Mouse (Mus musculus) heart, embryonic 16.5 days (tissue): ENCODE data around the gene Slc4a5. TPM values are rescaled to one million over a fixed set of nuclear protein-coding genes. Genes with fewer than 3 reads are reported as not detected.
A peak's percentile ranks its signal among the peaks of the same experiment; 100 is the strongest.
"Not testable (repeated sequence)": the region's sequence is repeated elsewhere in the genome, so short reads cannot be mapped to it uniquely, and the experiment has no call there.

Source experiments
- ATAC-seq: fragments of 200-750 bp; cut with Nextera tagmentation; replicated peaks from 2 replicates; pipeline ENCODE4 v1.8.0; 2017; ENCODE audit warnings: moderate number of reproducible peaks; ENCODE audit not compliant: insufficient read depth, low FRiP score; ENCODE audit errors: extremely low read depth
- H3K27ac ChIP-seq: fragments of 300-500 bp; sonication (generic); 2 replicates; pipeline ENCODE4 v1.5.1; 2014; ENCODE audit warnings: mild to moderate bottlenecking, low read length, control low read depth, moderate library complexity
- H3K27me3 ChIP-seq: fragments of 300-500 bp; sonication (generic); 2 replicates; pipeline ENCODE4 v1.6.1; 2014; ENCODE audit warnings: low read length, mixed read lengths; ENCODE audit not compliant: control insufficient read depth, insufficient read depth
- H3K36me3 ChIP-seq: fragments of 300-500 bp; sonication (generic); 2 replicates; pipeline ENCODE4 v1.6.1; 2014; ENCODE audit not compliant: control insufficient read depth, insufficient read depth
- H3K4me1 ChIP-seq: fragments of 300-500 bp; sonication (generic); 2 replicates; pipeline ENCODE4 v1.6.1; 2014; ENCODE audit warnings: low read length, mixed read lengths; ENCODE audit not compliant: control insufficient read depth, insufficient read depth
- H3K4me2 ChIP-seq: fragments of 300-500 bp; sonication (generic); 2 replicates; pipeline ENCODE4 v1.6.1; 2014; ENCODE audit warnings: low read depth, mild to moderate bottlenecking, control low read depth, low read length
- H3K4me3 ChIP-seq: fragments of 300-500 bp; sonication (generic); 2 replicates; pipeline ENCODE4 v1.5.1; 2014; ENCODE audit warnings: mild to moderate bottlenecking, control low read depth, low read length
- H3K9ac ChIP-seq: fragments of 300-500 bp; sonication (generic); 2 replicates; pipeline ENCODE4 v1.6.1; 2014; ENCODE audit warnings: low read length, control low read depth
- H3K9me3 ChIP-seq: fragments of 300-500 bp; sonication (generic); replicated peaks from 2 replicates; pipeline ENCODE4 v1.6.1; 2016; ENCODE audit warnings: low read length; ENCODE audit not compliant: control insufficient read depth
- WGBS: fragments of 180-500 bp; shearing (Covaris S2); extraction: QIAGEN DNeasy Blood & Tissue Kit; methylation state at CpG from one replicate; pipeline ENCODE4 v1.1.7; 2014; 5-methylcytosine and 5-hydroxymethylcytosine counted together
- polyA plus RNA-seq: library from polyadenylated mRNA; unstranded; fragments of >200 nt; fragmentation: Nextera tagmentation; extraction: Ambion mirVana; gene quantifications from 2 replicates; pipeline ENCODE4 v1.2.1, GENCODE M21; 2015

Slc4a5 gene
- polyA plus RNA-seq, 1 experiment from 2014 or later = 0.17 TPM

DNA sequence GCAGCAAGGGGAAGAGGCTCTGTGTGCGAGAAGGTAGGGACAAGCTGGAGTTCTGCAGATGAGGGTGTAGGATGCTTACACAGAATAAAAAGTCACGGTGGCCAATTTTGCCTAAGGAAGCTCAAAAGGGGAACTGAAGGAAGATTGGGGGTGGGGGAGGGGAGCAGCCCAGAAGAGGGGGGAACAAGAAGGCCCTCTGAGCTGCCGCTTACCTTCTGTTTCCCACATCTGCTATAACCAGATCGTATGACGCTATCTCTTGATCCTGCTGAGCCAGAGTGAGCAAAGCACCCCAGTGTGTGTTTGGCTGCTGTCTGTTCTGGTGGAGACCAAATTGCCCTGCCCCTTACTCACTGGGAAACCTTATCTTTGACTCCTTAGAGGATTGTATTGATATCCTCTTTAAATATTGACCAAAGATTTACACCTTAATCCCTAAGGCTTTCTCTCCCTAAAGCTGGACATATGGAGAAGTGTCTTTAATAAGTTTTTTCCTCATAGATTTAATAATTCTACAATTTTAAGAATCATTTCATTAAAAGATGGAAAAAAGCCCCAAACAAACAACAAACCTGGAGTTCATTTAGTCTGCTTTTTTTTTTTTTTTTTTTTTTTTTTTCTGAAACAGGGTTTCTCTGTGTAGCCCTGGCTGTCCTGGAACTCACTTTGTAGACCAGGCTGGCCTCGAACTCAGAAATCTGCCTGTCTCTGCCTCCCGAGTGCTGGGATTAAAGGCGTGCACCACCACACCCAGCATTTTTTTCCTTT, 104.2 kb downstream of the Slc4a5 start:
- no peak overlapping the region for H3K27ac ChIP-seq
- no peak for ATAC-seq
- no peaks in the 10 kb centered on the region for H3K27me3 ChIP-seq
- peaks cover 13% of the 10 kb centered on the region for H3K4me1 ChIP-seq
- no peak overlapping the region for H3K4me2 ChIP-seq
- H3K9me3 ChIP-seq = no peaks in the 10 kb centered on the region
- 65% methylated on average over 8 of the region's 8 CpGs for WGBS
- no peak overlapping the region for H3K4me3 ChIP-seq
- H3K36me3 ChIP-seq = no peaks in the 10 kb centered on the region
- no peak overlapping the region for H3K9ac ChIP-seq

DNA sequence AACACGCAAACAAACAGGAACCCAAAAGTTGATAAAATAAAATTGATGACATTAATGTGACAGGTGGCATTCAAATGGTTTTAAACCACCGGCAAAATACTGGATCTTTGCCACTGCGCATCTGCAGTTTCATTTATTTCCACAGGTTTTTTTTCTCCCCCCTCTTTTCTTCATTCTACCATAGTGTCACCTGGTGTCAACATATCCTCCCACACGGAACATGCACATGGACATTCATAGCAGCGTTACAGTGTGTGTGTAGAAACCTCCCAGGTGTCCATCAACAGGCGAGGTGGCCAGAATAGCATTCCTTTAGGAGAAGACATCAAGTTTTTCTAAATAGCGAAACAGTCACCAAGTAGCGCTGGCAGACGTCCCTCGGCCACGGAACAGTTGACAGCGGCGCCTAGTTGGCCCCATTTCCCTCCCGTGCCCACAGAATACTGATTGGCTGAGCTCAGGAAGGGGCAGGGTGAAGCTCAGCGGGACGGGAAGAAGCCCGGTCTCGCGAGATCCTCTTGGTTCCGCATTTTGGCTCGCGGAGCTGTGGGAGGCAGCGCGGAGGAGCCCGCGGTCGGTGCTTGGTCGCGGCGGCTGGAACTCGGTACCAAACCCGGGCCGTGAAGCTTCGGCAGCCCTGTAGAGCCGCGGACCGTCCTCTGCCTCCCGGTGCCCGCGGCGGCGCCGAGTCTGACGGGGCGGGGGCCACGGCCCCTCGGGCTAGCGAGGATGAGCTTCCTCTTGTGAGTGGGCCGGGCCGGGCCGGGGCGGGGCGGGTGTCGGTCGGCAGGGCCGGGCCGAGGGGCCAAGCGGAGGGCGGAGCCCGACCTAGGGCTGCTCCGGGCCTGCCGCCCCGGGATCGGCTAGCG, 106.1 kb downstream of the Slc4a5 start, which contains the start of the genes Mthfd2 and Mob1a:
Gene Mthfd2 (minus strand): TSS at position 384 of the 869 bp plus-strand sequence.
Gene Mob1a (plus strand): TSS at position 492 of the 869 bp plus-strand sequence.
- H3K9ac ChIP-seq = peak within 1 kb of the TSS; percentile 93
- peak within 1 kb of the TSS; percentile 89 for H3K4me2 ChIP-seq
- H3K9me3 ChIP-seq = no peaks in the 10 kb centered on the region
- H3K4me1 ChIP-seq = peaks cover 13% of the 10 kb centered on the region
- H3K4me3 ChIP-seq = peak within 1 kb of the TSS; percentile 89
- H3K27ac ChIP-seq = peak within 1 kb of the TSS; percentile 94
- peak; percentile 98 for ATAC-seq
- no peaks in the 10 kb centered on the region for H3K27me3 ChIP-seq
- H3K36me3 ChIP-seq = peaks cover 11% of the 10 kb centered on the region
- WGBS = 1% methylated on average over 64 of the region's 65 CpGs

DNA sequence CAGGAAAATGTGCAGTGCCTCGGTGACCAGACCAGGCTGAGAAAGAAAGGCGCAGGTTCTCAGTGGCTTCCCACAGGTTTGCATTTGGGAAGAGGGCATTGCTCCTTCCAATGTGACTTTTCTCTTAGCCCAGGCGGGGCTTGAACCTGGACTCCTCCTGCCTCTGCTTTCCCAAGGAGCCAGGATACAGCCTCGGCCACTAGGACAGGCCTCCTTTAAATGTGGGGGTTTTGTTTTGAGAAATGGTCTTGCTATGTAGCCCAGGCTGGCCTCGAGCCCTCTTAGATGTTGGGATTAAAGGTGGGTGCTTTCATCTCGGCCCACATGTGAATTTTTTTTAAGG, 106.7 kb downstream of the Slc4a5 start:
- 6% methylated on average over 6 of the region's 6 CpGs for WGBS
- peak overlapping the region; percentile 89 for H3K4me3 ChIP-seq
- H3K4me1 ChIP-seq = peaks cover 13% of the 10 kb centered on the region
- H3K27me3 ChIP-seq = no peaks in the 10 kb centered on the region
- ATAC-seq = peak; percentile 38; the same call in 1 of the 2 replicates
- peaks cover 16% of the 10 kb centered on the region for H3K36me3 ChIP-seq
- H3K4me2 ChIP-seq = peak overlapping the region; percentile 89
- H3K9me3 ChIP-seq = no peaks in the 10 kb centered on the region
- peak overlapping the region; percentile 94 for H3K27ac ChIP-seq
- H3K9ac ChIP-seq = peak overlapping the region; percentile 93

DNA sequence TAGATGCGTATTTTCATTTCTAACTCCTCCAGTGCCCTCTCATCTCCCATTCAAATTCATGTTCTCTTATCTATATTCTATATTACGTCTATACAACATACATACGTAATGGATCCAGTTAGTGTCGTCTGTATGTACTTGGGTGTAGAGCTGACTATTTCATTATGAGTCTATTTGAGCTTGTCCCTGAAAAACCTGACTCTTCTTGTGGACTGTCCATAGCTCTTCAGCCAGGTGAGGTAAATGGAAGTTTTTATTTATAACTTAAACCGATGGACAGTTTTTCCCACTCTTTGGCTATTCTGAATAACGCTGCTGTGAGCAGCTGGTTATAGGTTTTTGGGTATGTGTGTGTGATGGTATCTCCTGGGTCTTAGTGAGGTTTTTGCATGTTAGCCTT, 107.1 kb downstream of the Slc4a5 start:
- H3K4me2 ChIP-seq = peak overlapping the region; percentile 89
- H3K4me1 ChIP-seq = peaks cover 13% of the 10 kb centered on the region
- H3K27ac ChIP-seq = no peak overlapping the region
- peaks cover 20% of the 10 kb centered on the region for H3K36me3 ChIP-seq
- WGBS = 45% methylated on average over 6 of the region's 6 CpGs
- ATAC-seq = no peak
- H3K27me3 ChIP-seq = no peaks in the 10 kb centered on the region
- no peaks in the 10 kb centered on the region for H3K9me3 ChIP-seq
- H3K4me3 ChIP-seq = peak overlapping the region; percentile 89
- peak overlapping the region; percentile 93 for H3K9ac ChIP-seq

DNA sequence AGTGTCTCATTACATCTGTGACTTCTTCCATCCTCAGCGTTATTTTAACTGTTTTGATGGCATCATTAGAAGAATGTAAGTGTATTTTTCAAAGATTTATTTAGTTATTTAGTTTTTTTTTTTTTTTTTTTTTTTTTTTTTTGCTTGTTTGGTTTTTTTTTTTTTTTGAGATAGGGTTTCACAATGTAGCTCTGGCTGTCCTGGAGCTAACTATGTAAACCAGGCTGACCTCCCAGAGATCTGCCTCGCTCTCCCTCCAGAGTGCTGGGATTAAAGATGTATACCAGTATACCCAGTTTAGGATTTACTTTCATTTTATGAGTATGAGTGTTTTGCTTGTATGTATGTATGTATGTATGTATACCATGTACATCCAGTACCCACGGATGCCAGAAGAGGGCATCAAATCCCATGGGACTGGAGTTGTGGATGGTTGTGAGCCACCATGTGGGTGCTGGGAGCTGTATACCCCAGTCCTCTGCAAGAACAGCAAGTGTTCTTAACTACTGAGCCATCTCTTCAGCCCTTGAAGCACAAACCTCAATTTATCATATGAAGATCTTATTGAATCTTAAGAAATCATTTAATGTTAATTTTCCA, 108.1 kb downstream of the Slc4a5 start:
- H3K4me3 ChIP-seq = no peak overlapping the region
- H3K4me2 ChIP-seq = peak overlapping the region; percentile 89; the same call in 1 of the 2 replicates
- no peaks in the 10 kb centered on the region for H3K9me3 ChIP-seq
- H3K27ac ChIP-seq = no peak overlapping the region
- peaks cover 26% of the 10 kb centered on the region for H3K36me3 ChIP-seq
- no peak overlapping the region for H3K9ac ChIP-seq
- peaks cover 13% of the 10 kb centered on the region for H3K4me1 ChIP-seq
- ATAC-seq = no peak
- WGBS = 87% methylated on average over 3 of the region's 3 CpGs
- H3K27me3 ChIP-seq = no peaks in the 10 kb centered on the region

DNA sequence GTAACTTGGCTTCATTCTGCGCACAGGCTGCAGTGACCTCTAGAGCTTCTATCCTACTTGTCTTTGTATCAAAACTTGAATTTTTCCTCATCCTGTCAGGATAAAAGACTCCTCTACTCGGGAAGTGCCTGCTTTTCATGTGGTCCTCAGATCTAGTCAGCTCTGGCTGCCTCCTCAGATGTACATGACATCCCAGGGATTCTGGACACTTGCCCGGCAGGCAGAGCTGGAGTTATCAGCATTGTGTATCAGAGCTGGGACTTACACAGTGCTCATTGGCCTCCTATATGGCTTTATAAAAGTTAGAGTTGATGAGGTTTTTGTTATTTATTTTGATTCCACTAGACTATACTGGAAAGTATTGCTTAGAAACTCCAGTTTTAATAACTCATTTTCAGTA, 121.8 kb downstream of the Slc4a5 start:
- ATAC-seq = no peak
- Histone ChIP-seq H3K4me3 (no peak overlapping the region), H3K4me2 (no peak overlapping the region), H3K27me3 (no peaks in the 10 kb centered on the region), H3K9ac (no peak overlapping the region), H3K9me3 (no peaks in the 10 kb centered on the region), H3K36me3 (peaks cover 33% of the 10 kb centered on the region), H3K4me1 (no peaks in the 10 kb centered on the region), H3K27ac (no peak overlapping the region)
- 54% methylated on average over 3 of the region's 3 CpGs for WGBS

DNA sequence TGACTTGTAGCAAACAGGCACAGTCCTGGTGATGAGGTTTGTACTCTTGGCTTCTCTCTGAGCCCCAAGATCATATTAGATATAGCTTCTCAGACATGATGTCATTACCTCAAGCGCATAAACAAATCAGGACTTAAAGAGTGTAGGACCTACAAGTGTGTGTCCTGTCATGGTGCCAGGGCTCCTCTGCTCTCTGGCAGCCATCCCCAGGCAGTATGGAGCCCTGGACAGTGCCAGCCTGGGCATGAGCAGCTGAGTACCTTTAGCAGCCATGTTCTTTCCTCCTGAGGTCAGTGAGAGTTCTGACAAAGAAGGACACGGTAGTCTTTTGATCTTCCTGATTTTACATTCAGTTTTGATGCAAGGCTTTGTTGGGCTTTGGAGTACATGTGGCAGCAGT, 123.3 kb downstream of the Slc4a5 start:
- H3K27ac ChIP-seq = no peak overlapping the region
- 91% methylated on average over 2 of the region's 2 CpGs for WGBS
- no peak overlapping the region for H3K9ac ChIP-seq
- no peak for ATAC-seq
- H3K4me2 ChIP-seq = no peak overlapping the region
- no peaks in the 10 kb centered on the region for H3K9me3 ChIP-seq
- no peak overlapping the region for H3K4me3 ChIP-seq
- no peaks in the 10 kb centered on the region for H3K27me3 ChIP-seq
- peaks cover 28% of the 10 kb centered on the region for H3K36me3 ChIP-seq
- no peaks in the 10 kb centered on the region for H3K4me1 ChIP-seq

DNA sequence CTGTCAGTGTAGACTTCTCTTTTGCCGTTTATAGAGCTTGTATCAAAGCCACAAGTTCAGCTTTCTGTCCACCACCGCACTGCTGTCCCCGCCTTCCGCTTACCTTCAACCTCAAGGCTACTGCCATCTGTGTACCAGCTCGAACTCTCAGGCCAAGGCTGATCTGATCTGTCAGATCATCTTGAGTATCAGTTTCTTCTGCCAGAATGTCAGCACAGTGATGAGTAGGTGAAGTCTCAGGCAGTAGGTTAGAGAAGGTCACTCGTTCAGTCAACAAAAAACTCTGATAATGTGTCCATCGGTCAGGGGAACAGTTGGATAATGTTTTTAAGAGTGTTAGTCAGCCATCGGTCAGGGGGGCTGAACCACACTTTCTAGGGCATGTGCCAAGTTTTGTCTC, 125.7 kb downstream of the Slc4a5 start:
- not testable (repeated sequence) for H3K27ac ChIP-seq, H3K9ac ChIP-seq, H3K36me3 ChIP-seq, H3K4me2 ChIP-seq, H3K27me3 ChIP-seq, H3K4me1 ChIP-seq, H3K9me3 ChIP-seq, ATAC-seq, H3K4me3 ChIP-seq
- WGBS = 79% methylated on average over 8 of the region's 8 CpGs
